Mouse (Mus musculus): ENCODE measurements around the gene Naa38. TPM values are rescaled to one million over a fixed set of nuclear protein-coding genes. Genes with fewer than 3 reads are reported as not detected.

Gene Naa38
- polyA plus RNA-seq, 1 experiment from 2014 or later = 153 TPM

- H3K36me3 ChIP-seq = peaks cover 12% of the 10 kb centered on the region
- no peaks in the 10 kb centered on the region for H3K9me3 ChIP-seq (replicated peaks)
- peak overlapping the region; percentile 87 for H3K4me2 ChIP-seq
- WGBS = 1% methylated on average over 22 of the region's 22 CpGs
- H3K27ac ChIP-seq = peak overlapping the region; percentile 100
- peak overlapping the region; percentile 99 for H3K9ac ChIP-seq
- ATAC-seq (replicated peaks; ENCODE audit: low FRiP score) = 0 out of 2 replicates have a peak, but pooled peaks have one; percentile 3
- H3K27me3 ChIP-seq = no peaks in the 10 kb centered on the region
- H3K4me3 ChIP-seq (replicated peaks) = peak overlapping the region; percentile 94
- H3K4me1 ChIP-seq = peaks cover 71% of the 10 kb centered on the region
These were observed 27.5 kb upstream of the Naa38 start for GRCm38 (mm10) chr11:69367616-69368355.

GRCm38 (mm10) chr11:69368356-69369214 lies 26.7 kb upstream of the Naa38 start:
- ATAC-seq (replicated peaks; ENCODE audit: low FRiP score) = no peak
- peaks cover 12% of the 10 kb centered on the region for H3K36me3 ChIP-seq
- peak overlapping the region; percentile 87 for H3K4me2 ChIP-seq
- no peaks in the 10 kb centered on the region for H3K27me3 ChIP-seq
- H3K4me3 ChIP-seq (replicated peaks) = peak overlapping the region; percentile 94
- H3K9ac ChIP-seq = peak overlapping the region; percentile 99
- under 1% methylated on average over 67 of the region's 106 CpGs for WGBS
- H3K27ac ChIP-seq = peak overlapping the region; percentile 100
- H3K4me1 ChIP-seq = peaks cover 69% of the 10 kb centered on the region
- no peaks in the 10 kb centered on the region for H3K9me3 ChIP-seq (replicated peaks)

- Histone ChIP-seq H3K4me3 (replicated peaks) (peak within 1 kb of the TSS; percentile 94), H3K9me3 (replicated peaks) (no peaks in the 10 kb centered on the region), H3K27ac (peak within 1 kb of the TSS; percentile 100), H3K9ac (peak within 1 kb of the TSS; percentile 99), H3K27me3 (no peaks in the 10 kb centered on the region), H3K36me3 (peaks cover 18% of the 10 kb centered on the region), H3K4me1 (peaks cover 63% of the 10 kb centered on the region), H3K4me2 (peak within 1 kb of the TSS; percentile 87)
- 3% methylated on average over 15 of the region's 34 CpGs for WGBS
- no peak for ATAC-seq (replicated peaks; ENCODE audit: low FRiP score)
These were observed 25.9 kb upstream of the Naa38 start, which contains the start of gene Chd3 for GRCm38 (mm10) chr11:69369215-69369989. Gene Chd3 (minus strand): TSS chr11:69369406.

DNA sequence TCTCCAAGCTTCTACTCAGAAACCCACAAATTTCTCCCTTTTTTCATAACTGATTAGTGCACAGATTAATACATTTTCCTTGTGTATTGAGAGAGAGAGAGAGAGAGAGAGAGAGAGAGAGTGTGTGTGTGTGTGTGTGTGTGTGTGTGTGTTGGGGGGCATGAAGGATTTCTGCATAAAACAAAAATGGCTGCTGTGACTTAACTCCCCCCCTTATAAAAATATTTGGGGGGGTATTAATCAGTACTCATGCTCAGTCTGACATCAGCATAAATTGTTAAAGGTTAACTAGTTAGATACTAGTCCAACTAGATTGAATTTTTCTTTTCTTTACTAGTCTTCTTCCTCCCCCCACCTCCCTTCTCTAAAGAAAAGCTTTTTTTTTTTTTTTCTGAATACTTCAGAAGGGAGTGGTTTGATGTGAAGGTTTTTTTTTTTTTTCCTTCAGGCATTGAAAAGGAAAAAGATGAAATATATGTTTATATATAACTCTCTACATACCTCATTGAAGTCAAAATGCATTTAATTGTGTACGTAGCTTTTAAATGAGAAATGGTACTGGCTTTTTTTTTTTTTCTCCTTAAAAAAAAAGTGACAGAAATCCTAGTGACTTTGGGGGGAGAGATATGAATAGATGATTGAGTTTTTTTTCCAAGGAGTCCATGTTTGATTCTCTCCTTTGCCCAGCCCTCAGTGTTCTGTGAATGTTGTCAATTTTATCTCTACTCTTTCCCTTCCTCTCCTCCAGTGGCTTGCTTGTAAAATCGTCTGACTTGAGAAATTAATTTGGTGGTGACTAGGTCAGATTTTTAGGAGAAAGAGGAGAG lies 25.1 kb upstream of the Naa38 start:
- H3K27ac ChIP-seq = peak overlapping the region; percentile 100
- H3K36me3 ChIP-seq = peaks cover 24% of the 10 kb centered on the region
- no peak for ATAC-seq (replicated peaks; ENCODE audit: low FRiP score)
- peak overlapping the region; percentile 94 for H3K4me3 ChIP-seq (replicated peaks)
- no peaks in the 10 kb centered on the region for H3K27me3 ChIP-seq
- peak overlapping the region; percentile 87 for H3K4me2 ChIP-seq
- no peaks in the 10 kb centered on the region for H3K9me3 ChIP-seq (replicated peaks)
- peaks cover 55% of the 10 kb centered on the region for H3K4me1 ChIP-seq
- H3K9ac ChIP-seq = peak overlapping the region; percentile 99
- 21% methylated on average over 2 of the region's 2 CpGs for WGBS

DNA sequence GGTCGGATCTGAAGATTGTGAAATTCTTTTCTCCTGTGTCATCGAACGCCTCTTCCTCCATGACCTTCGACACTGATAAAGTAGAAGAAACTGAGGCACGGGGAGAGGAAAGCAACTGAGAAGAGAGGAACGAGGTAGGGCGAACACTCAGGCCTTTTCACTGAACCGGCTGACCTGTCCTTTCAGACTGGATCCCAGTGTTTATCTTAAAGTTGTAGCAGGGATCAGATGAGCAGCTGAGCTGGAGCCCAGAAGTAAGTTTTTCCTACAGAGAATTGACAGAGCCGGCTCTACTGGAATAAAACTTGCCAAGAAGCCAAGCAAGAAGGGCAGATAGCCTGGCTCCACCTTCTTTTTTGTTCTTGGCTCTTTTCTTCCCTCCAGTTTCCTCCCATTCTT lies 24.5 kb upstream of the Naa38 start:
- Histone ChIP-seq H3K9ac (no peak overlapping the region; the same call in 1 of the 2 replicates), H3K36me3 (peaks cover 30% of the 10 kb centered on the region), H3K27ac (peak overlapping the region; percentile 90), H3K9me3 (replicated peaks) (no peaks in the 10 kb centered on the region), H3K4me3 (replicated peaks) (peak overlapping the region; percentile 27), H3K4me1 (peaks cover 48% of the 10 kb centered on the region), H3K27me3 (no peaks in the 10 kb centered on the region), H3K4me2 (peak overlapping the region; percentile 48)
- no peak for ATAC-seq (replicated peaks; ENCODE audit: low FRiP score)
- 15% methylated on average over 9 of the region's 9 CpGs for WGBS

GRCm38 (mm10) chr11:69371601-69372000 lies 23.7 kb upstream of the Naa38 start:
- H3K27me3 ChIP-seq = no peaks in the 10 kb centered on the region
- 32% methylated on average over 12 of the region's 12 CpGs for WGBS
- no peak overlapping the region for H3K9ac ChIP-seq
- H3K27ac ChIP-seq = peak overlapping the region; percentile 90
- H3K4me1 ChIP-seq = peaks cover 42% of the 10 kb centered on the region
- peak overlapping the region; percentile 27 for H3K4me3 ChIP-seq (replicated peaks)
- ATAC-seq (replicated peaks; ENCODE audit: low FRiP score) = no peak
- peaks cover 38% of the 10 kb centered on the region for H3K36me3 ChIP-seq
- H3K9me3 ChIP-seq (replicated peaks) = no peaks in the 10 kb centered on the region
- H3K4me2 ChIP-seq = peak overlapping the region; percentile 48

- Histone ChIP-seq H3K4me1 (peaks cover 42% of the 10 kb centered on the region), H3K4me3 (replicated peaks) (peak overlapping the region; percentile 27), H3K27me3 (no peaks in the 10 kb centered on the region), H3K9me3 (replicated peaks) (no peaks in the 10 kb centered on the region), H3K9ac (no peak overlapping the region), H3K4me2 (peak overlapping the region; percentile 48), H3K27ac (peak overlapping the region; percentile 90), H3K36me3 (peaks cover 44% of the 10 kb centered on the region)
- ATAC-seq (replicated peaks; ENCODE audit: low FRiP score) = no peak
- WGBS = 23% methylated on average over 12 of the region's 12 CpGs
These were observed 23.1 kb upstream of the Naa38 start for GRCm38 (mm10) chr11:69372056-69372779.

DNA sequence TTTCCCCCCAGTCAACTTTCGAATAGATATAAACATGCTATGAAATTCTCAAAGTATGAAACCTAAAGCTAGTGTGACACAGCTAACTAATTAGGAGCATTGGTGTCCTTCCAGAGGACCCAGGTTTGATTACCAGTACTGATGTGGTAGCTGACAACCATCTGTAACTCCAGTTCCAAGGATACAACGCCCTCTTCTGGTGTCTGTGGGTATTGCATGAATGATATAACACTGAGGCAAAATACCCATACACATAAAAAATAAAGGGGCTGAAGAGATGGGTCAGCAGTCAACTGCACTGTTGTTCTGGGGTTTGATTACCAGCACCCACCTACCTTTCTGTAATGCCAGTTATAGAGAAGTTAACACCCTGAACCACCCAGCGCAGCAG lies 22.5 kb upstream of the Naa38 start:
- Histone ChIP-seq H3K27me3 (no peaks in the 10 kb centered on the region), H3K36me3 (peaks cover 46% of the 10 kb centered on the region), H3K9me3 (replicated peaks) (no peaks in the 10 kb centered on the region), H3K27ac (peak overlapping the region; percentile 90), H3K4me2 (0 out of 2 replicates have a peak overlapping the region, but pooled peaks have one; percentile 48), H3K4me1 (peaks cover 37% of the 10 kb centered on the region), H3K4me3 (replicated peaks) (no peak overlapping the region), H3K9ac (no peak overlapping the region)
- WGBS = 62% methylated on average over 3 of the region's 3 CpGs
- ATAC-seq (replicated peaks; ENCODE audit: low FRiP score) = no peak

DNA sequence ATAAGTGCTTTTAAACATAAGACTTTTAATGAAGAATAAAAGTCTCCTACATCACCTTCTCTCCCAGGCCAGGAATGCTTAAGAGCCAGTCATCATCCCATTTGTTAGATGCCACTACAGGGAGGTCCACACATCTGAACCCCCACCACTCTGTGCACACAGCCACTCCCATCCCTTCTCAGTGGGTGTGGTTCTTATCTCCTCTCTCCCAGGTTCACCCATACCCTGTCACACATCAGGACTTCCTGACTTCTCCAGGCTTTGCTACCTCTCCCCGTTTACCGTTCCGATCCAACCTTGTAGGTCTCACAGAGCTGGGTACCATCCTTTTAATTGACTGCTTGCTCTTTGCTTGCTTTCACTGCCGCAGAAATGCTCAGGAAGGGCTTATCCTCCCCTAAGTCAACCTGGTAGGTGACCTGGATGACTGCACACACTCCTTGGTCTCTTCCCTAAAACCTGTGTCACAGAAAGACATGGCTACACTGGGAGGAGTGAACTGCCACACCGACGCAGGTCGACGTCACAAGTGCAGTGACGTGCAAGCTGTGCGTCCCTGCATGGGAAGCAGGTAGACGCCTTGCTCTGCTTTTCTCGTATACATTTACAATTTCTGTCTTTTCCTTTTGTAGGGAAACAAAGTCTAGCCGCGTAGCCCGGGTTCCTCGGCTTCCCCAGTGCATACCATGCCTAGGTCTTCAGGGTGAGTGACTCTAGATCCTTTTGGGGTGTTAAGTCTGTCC lies 21.9 kb upstream of the Naa38 start:
- H3K27ac ChIP-seq = no peak overlapping the region
- no peak overlapping the region for H3K4me2 ChIP-seq
- ATAC-seq (replicated peaks; ENCODE audit: low FRiP score) = no peak
- WGBS = 91% methylated on average over 16 of the region's 16 CpGs
- H3K4me1 ChIP-seq = peaks cover 33% of the 10 kb centered on the region
- H3K27me3 ChIP-seq = no peaks in the 10 kb centered on the region
- no peak overlapping the region for H3K9ac ChIP-seq
- H3K36me3 ChIP-seq = peaks cover 49% of the 10 kb centered on the region
- H3K4me3 ChIP-seq (replicated peaks) = no peak overlapping the region
- no peaks in the 10 kb centered on the region for H3K9me3 ChIP-seq (replicated peaks)

DNA sequence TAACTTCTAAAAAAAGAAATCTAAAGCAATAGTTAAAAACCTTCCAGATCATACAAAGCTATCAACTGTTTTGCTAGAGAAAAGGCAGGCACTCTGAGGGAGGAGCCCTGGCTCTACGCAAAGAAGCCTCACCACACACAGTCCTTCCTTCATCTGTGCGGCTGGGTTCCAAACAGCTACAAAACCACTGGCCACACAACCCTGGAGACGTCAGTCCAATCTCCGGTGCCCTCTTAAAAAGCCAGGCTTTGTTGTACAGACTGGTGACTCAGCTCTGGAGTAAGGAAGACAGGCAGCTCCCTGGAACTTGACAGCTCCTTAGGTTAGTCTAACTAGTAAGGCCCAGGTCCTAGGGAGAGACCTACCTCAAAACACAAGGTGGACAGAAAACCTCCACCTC lies 19.6 kb upstream of the Naa38 start:
- Histone ChIP-seq H3K27ac (no peak overlapping the region), H3K4me1 (peaks cover 27% of the 10 kb centered on the region), H3K27me3 (no peaks in the 10 kb centered on the region), H3K9me3 (replicated peaks) (no peaks in the 10 kb centered on the region), H3K36me3 (peaks cover 62% of the 10 kb centered on the region), H3K4me3 (replicated peaks) (no peak overlapping the region), H3K9ac (no peak overlapping the region), H3K4me2 (no peak overlapping the region)
- no peak for ATAC-seq (replicated peaks; ENCODE audit: low FRiP score)
- 92% methylated on average over 4 of the region's 4 CpGs for WGBS

Measured in kidney, embryonic 15.5 days (tissue).